Mouse (Mus musculus) small intestine, adult 2 months (tissue): ENCODE results near the gene Snx29.

ENCODE experiments used
- CTCF ChIP-seq: fragments of 200-500 bp; IDR thresholded peaks from 2 replicates; pipeline ENCODE4 v1.5.1; 2012; ENCODE audit warnings: low read depth, mild to moderate bottlenecking, control low read depth, inconsistent platforms, low read length, moderate library complexity, mixed read lengths; ENCODE audit not compliant: insufficient replicate concordance, insufficient read length; ENCODE audit errors: extremely low read depth
- POLR2A ChIP-seq: fragments of 200-500 bp; IDR thresholded peaks from 2 replicates; pipeline ENCODE4 v1.6.1; 2012; ENCODE audit warnings: low read depth, mild to moderate bottlenecking, control low read depth, inconsistent platforms, low read length, moderate library complexity

- TF ChIP-seq POLR2A (no peak), CTCF (no peak)
Observed at GRCm38 (mm10) chr16:11305531-11305930, 17.2 kb upstream of the Snx29 start.
